Mouse (Mus musculus) spleen, postnatal 36 days (tissue): Measurements from ENCODE around the gene Sgpl1.

Source experiments
- DNase-seq, 2 experiments: peaks; one replicate each; pipeline ENCODE4 v3.0.0; 2022; ENCODE audit warnings: low spot score in 2 of 2, mixed read lengths in 1 of 2

Gene Sgpl1

DNA sequence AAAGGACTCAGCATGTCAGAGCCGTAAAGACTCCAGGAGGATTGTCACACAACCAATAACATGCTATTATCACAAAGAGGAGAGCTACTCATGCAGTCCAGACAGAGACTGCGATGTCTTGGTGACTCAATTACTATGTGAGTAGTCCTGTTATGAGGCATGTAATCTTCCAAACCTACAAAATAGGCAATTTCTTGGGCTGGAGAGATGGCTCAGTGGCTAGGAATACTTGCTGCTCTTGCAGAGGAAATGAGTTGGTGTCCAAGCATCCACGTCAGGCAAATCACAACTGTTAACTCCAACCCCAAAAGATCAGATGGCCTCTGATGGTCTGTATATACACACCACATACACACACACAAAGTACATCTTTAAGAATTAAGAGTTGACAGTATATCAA, 8.1 kb upstream of the Sgpl1 start:
- DNase-seq, result no peak

DNA sequence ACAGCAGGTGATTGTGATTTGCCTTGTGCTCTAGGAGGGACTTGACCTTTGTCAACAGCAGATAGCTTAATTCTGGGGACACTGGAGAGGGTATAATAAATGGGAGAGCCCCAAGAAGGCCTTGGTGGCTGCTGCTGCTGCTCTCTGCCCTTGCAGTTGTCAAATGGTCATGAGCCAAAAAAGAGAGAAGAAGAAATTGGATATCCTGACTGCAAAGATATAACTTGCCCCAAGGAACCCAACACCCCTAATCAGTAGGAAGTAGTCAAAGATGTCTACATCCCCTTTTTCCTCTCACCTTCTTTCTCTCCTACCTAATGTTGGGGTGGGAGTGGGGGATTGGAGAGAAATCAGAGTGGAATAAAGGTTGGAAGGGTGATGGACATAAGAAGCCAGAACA, 4.6 kb upstream of the Sgpl1 start:
- DNase-seq, result no peak

- no peak for DNase-seq
Measured at GRCm38 (mm10) chr10:61150616-61151015, 3.1 kb upstream of the Sgpl1 start.

DNA sequence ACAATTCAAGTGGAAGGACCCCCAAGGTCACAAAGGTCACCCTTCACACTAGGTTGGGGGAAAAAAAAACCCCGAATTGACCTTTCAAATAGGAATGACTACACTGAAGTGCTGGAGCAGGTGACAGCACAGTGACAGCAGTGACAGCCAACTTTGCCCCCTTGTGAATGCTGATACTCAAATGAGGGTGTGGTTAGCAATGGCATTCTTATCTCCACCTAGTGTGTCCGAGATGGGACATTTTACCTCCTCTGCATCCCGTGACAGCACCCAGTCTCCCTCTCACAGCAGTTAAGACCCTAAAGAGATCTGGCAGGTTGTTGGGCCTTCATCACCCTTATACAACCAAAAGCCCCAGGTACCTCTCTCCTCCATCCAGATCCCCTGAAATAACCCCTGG, 2.0 kb upstream of the Sgpl1 start:
- DNase-seq, result no peak

- DNase-seq, result peak in 1 of 2 experiments; percentile 8
Measured at GRCm38 (mm10) chr10:61146807-61147156, 721 bp downstream of the Sgpl1 start.

GRCm38 (mm10) chr10:61146119-61146806, 1.2 kb downstream of the Sgpl1 start:
- peak; percentile 76 to 77 for DNase-seq

DNA sequence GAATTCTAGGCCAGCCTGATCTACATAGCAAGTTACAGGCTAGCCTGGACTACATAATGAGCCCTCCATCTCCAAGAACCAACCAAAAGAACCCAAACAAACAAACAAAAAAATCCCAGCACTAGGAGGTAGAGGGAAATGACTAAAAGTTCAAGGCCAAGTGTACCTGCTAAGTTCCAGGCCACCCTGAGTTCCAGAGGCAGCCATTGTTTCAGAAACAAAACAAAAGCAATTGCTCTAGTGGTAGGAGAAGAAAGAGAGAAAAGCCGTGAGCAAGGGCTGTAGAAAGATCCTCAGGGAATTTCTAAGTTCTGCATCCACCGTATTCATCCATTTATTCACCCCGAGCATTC, 1.8 kb downstream of the Sgpl1 start:
- no peak for DNase-seq

GRCm38 (mm10) chr10:61143343-61143742, 4.2 kb downstream of the Sgpl1 start:
- no peak for DNase-seq

DNA sequence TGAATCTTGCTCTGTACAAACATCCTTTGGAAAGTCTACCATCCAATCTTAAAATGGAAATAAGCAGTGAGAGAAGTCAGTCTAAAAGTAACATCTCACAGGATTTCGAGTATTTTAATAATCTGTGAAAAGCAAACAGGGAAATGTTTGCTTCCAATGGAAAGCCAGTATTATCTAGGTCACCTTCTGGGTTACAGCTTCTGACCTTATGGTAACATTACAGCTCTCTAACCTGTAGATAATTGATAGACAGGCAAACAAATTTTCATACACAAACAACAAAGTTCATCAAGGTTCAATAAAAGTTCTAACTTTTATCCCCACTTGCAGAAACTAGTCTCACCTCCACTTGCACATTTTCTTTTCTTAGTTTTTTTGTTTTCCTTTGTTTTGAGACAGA, 9.9 kb downstream of the Sgpl1 start:
- no peak for DNase-seq

DNA sequence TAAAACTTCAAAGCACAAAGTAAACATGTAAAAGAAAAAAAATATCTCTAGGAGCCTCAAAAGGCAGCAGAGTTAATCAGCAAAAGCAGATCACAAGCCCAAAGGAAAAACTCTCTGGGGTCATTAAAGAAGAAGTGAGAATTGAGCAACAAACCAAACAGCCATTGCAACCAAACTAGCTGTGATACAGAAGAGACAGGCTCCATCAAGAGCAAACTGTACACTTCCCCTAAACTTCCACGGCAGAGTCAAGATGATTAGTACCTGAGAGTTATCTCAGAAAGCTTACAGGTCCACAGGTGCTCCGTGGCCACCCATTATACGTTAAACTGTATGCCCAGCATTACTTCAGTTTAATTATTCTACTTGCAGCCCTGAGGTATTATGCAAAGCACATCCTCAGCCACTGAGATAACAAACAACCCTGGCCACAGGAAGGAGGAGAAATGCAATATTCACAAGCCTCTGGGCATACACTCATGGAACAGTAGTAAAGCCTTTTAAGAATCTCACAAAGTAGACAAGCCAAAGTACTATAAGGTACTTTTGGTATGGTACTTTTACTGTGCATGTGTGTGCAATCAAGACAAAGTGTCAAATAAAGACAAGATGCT, 12.2 kb downstream of the Sgpl1 start:
- no peak for DNase-seq

DNA sequence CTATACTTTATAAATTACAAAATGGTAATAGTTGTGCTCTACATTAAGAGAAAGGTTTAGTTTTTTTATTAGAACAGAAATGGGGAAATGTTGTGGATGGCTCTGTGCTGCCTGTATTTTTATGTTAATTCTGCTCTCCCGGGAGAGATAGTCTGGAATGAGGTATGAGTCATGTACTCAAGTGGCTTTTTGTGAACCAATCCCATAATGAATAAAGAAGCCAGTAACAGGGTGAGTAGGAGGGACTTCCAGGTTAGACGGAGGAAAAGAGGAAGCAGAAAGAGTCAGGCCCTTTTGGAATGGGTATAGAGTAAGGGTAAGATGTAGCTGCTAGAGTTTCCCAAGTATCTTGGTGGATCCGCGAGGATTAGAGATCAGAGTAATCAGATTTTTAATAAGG, 13.5 kb downstream of the Sgpl1 start:
- DNase-seq, result no peak

DNA sequence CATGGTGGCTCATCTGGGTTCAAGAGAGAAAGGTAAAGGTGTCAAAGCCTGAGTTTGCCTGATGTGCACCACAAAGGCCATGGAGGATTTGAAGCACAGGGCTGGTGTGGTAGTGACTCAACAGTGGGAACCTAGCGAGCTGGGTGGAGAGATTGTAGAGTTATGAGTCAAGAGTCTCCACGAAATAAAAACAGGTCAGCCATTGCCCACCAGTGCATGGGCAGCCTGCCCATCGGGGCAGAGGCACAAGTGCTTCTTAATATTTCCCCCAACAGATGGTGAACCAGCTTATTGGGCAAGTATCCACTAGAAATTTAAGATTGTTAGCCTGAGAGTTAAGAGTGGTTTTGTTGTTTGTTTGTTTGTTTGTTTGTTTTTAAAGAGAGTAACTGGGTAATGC, 16.5 kb downstream of the Sgpl1 start:
- no peak for DNase-seq

GRCm38 (mm10) chr10:61128701-61129365, 18.7 kb downstream of the Sgpl1 start:
- no peak for DNase-seq

- no peak for DNase-seq
Measured at GRCm38 (mm10) chr10:61124462-61124861, 23.0 kb downstream of the Sgpl1 start.

- DNase-seq, result no peak
Measured at GRCm38 (mm10) chr10:61123276-61123913, 24.1 kb downstream of the Sgpl1 start.

DNA sequence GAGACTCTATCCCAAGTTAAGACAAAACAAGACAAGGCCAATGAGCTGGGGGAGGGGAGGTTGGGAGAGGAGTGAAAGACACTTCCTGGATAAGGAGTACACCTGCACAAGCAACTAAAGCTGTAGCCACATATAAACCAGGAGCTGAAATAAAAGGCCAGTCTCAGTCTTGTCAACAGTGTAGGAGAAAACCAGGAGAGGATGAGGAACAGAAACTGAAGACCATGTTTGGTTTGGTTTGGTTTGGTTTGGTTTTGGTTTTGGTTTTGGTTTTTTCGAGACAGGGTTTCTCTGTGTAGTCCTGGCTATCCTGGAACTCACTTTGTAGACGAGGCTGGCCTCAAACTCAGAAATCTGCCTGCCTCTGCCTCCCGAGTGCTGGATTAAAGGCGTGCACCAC, 25.8 kb downstream of the Sgpl1 start:
- peak; percentile 10 to 25 for DNase-seq

GRCm38 (mm10) chr10:61114246-61114720, 33.2 kb downstream of the Sgpl1 start:
- DNase-seq, result no peak

DNA sequence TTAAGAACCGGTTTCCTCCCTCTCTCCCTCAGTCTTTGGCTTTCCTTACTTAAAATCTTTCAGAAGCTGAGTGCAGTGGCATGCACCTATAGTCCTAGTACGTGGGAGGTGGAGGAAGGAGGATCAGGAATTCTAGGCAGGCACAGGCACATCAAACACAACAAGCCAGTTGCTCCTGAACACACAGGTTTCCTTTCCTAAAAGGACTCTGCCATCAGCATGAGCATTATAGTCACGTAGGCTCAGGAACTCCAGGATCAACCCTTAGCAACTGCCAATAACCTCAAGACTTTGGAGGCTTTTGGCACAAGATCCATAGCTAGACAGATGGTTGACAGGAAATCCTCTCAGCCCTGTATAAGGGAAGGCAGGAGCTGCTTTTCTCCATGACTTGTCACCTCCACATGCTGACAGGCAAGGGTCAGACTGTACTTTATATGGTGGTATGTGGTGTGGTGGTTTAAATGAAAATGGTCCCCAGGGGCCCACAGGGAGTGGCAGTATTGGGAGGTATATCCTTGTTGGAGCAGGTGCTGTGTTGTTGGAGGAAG, 43.9 kb downstream of the Sgpl1 start:
- no peak for DNase-seq

- no peak for DNase-seq
Measured at GRCm38 (mm10) chr10:61091866-61092265, 55.6 kb downstream of the Sgpl1 start.

DNA sequence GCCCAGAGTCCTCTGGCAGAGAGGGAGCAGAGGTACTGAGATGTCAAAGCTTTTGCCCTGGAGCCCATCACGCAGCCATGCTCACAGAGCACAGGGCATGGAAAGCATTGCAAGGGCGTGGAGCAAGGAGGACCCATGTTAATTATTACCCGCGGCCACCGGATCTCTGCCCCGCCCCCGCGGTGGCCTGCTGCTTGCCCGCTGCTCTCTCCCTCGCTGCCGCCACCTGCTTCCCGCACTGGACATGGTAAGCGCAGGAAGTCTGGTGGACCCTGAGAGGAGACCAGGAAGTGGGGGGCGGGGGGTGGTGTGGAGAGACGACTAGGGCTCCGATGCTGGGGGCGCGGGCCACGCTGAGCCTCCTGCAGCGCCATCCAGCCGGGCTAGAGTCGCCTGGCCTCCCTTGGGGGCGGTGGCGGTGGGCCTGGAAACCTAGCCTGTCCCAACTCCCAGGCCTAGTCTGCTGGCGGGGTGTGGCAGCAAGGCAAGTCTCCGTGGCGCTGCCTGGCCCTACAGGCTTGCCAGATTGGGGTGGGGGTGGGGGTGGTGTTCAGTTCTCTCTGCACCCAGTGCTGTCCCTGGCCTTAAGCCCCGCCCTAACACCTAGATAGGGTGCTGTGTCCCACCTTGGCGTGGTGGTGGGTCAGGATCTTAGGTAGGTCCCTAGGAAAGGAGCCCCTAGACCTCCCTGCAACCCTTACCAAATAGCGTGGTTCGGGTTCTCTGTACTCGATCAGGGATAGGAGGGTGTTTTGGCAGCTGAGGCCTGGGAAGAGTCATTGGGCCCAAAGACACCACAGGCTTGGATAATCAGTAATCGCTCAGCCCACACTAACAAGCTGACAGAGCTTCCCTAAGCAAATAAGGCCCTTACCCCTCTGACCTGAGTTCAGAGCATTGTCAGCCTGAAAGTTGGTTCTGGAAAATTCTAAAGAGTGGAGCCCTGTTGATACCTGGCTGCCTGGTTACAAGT, 58.0 kb downstream of the Sgpl1 start, which contains the start of gene Pcbd1:
Gene Pcbd1 (plus strand): TSS at position 162 of the 973 bp plus-strand sequence.
- DNase-seq, result no peak

GRCm38 (mm10) chr10:61088468-61088867, 59.0 kb downstream of the Sgpl1 start:
- DNase-seq, result no peak
